In genomic region chr2:133495443-133495842, GRCm38 (mm10) we compare ENCODE assay signal across 13 mouse cellular contexts. TPM values are rescaled to one million over a fixed set of nuclear protein-coding genes. Genes with fewer than 3 reads are reported as not detected.
A peak's percentile ranks its signal among the peaks of the same experiment; 100 is the strongest.
DNase-seq lines count a peak whose midpoint lies in the region; ATAC-seq and TF ChIP-seq lines count a peak whose summit lies in the region.
"Had no signal": no experiment of that assay in that cellular context is flagged by ENCODE, and none has a peak within 500 bp of the region (broad histone marks: within the 10 kb centered on the region; RNA-seq: fewer than 3 reads in every experiment).

No protein-coding gene starts in this region.

- H3K9me3 ChIP-seq in liver, embryonic 16.5 days (replicated peaks; ENCODE audit: control insufficient read depth, low read length) = no peaks in the 10 kb centered on the region
- H3K9me3 ChIP-seq: hindbrain, embryonic 12.5 days; neural tube, embryonic 15.5 days had no signal

- no peaks in the 10 kb centered on the region for H3K36me3 ChIP-seq in heart, adult 2 months (ENCODE audit: control insufficient read depth, insufficient read depth, low read length)
- no peaks in the 10 kb centered on the region for H3K36me3 ChIP-seq in liver, embryonic 16.5 days (ENCODE audit: control insufficient read depth, insufficient read depth)
- H3K36me3 ChIP-seq: hindbrain, embryonic 12.5 days; neural tube, embryonic 15.5 days had no signal

- peak overlapping the region; percentile 80 for H3K27ac ChIP-seq in bone marrow macrophage, adult 2 months (ENCODE audit: insufficient read depth, low read depth, low read length)
- H3K27ac ChIP-seq in heart, adult 2 months = no peak overlapping the region
- no peak overlapping the region for H3K27ac ChIP-seq in liver, embryonic 16.5 days (ENCODE audit: low read length)
- H3K27ac ChIP-seq: hindbrain, embryonic 12.5 days; left cerebral cortex, adult 2 months; neural tube, embryonic 15.5 days had no signal

- ATAC-seq in liver, embryonic 16.5 days (ENCODE audit: low read depth) = peak; percentile 42
- ATAC-seq in CD4-positive, CD25-positive, alpha-beta regulatory T cell, adult 4 months = no peak
- ATAC-seq: forebrain, embryonic 16.5 days; intestine, postnatal 0 days had no signal

- no peak for TF ChIP-seq CTCF in bone marrow macrophage, adult 2 months (IDR thresholded peaks at IDR 0.05; ENCODE audit: low read depth, low read length)
- no peak for TF ChIP-seq CTCF in heart, adult 2 months (IDR thresholded peaks at IDR 0.05)

- H3K9ac ChIP-seq in heart, adult 2 months (ENCODE audit: low read depth, low read length) = no peak overlapping the region
- H3K9ac ChIP-seq in liver, embryonic 16.5 days (ENCODE audit: low read depth, low read length) = no peak overlapping the region
- H3K9ac ChIP-seq: hindbrain, embryonic 12.5 days; neural tube, embryonic 15.5 days had no signal

- 34% methylated on average over 3 of the region's 3 CpGs for WGBS in heart, adult 2 months
- WGBS in liver, embryonic 16.5 days (ENCODE audit: insufficient replicate concordance) = 20% methylated on average over 3 of the region's 3 CpGs

- no peak for TF ChIP-seq POLR2A in bone marrow macrophage, adult 2 months (IDR thresholded peaks at IDR 0.05; ENCODE audit: borderline replicate concordance, low read depth, low read length)
- TF ChIP-seq POLR2A in heart, adult 2 months (IDR thresholded peaks at IDR 0.05; ENCODE audit: insufficient read depth, low read depth, low read length) = no peak

- H3K27me3 ChIP-seq in heart, adult 2 months (ENCODE audit: control insufficient read depth, insufficient read depth, low read length) = no peaks in the 10 kb centered on the region
- no peaks in the 10 kb centered on the region for H3K27me3 ChIP-seq in liver, embryonic 16.5 days (ENCODE audit: control insufficient read depth, insufficient read depth, low read depth, low read length)
- H3K27me3 ChIP-seq: hindbrain, embryonic 12.5 days; neural tube, embryonic 15.5 days had no signal

- H3K4me2 ChIP-seq in liver, embryonic 16.5 days (ENCODE audit: low read depth, low read length) = no peak overlapping the region
- H3K4me2 ChIP-seq: hindbrain, embryonic 12.5 days; neural tube, embryonic 15.5 days had no signal

- peaks cover 45% of the 10 kb centered on the region for H3K4me1 ChIP-seq in bone marrow macrophage, adult 2 months (ENCODE audit: control insufficient read depth, insufficient read depth, low read length)
- no peaks in the 10 kb centered on the region; the same call in 1 of the 2 replicates for H3K4me1 ChIP-seq in heart, adult 2 months (ENCODE audit: control insufficient read depth, insufficient read depth, low read length)
- H3K4me1 ChIP-seq in liver, embryonic 16.5 days (ENCODE audit: control insufficient read depth, low read depth, low read length) = peaks cover 4% of the 10 kb centered on the region
- H3K4me1 ChIP-seq: hindbrain, embryonic 12.5 days; neural tube, embryonic 15.5 days had no signal

- intact Hi-C loops in heart, adult 2 months (cut with DNase I) = no loop called here

- H3K4me3 ChIP-seq in bone marrow macrophage, adult 2 months (ENCODE audit: insufficient read depth, low read length) = no peak overlapping the region
- H3K4me3 ChIP-seq in heart, adult 2 months = no peak overlapping the region
- H3K4me3 ChIP-seq in liver, embryonic 16.5 days (ENCODE audit: low read depth, low read length) = no peak overlapping the region
- H3K4me3 ChIP-seq: hindbrain, embryonic 12.5 days; left cerebral cortex, adult 2 months; neural tube, embryonic 15.5 days had no signal

- peak; percentile 17 to 69 for DNase-seq in heart, adult 18-20 months
- no peak for DNase-seq in heart, postnatal 4 days
- DNase-seq in heart, adult 2 months = peak; percentile 27 to 56
- DNase-seq in right cerebral cortex, postnatal 25 days = no peak
- DNase-seq: gastrocnemius, postnatal 14 days had no signal

- H3K79me2 ChIP-seq in heart, adult 2 months (replicated peaks; ENCODE audit: control insufficient read depth, insufficient read depth, low read length) = no peaks in the 10 kb centered on the region

- TF ChIP-seq EP300 in heart, adult 2 months (IDR thresholded peaks at IDR 0.05; ENCODE audit: insufficient read depth, low read depth, low read length) = no peak

RNA-seq across cellular contexts. Expression of gene Bmp2, which starts 56.5 kb away (rescaled TPM):
- 1 to 10 TPM; 1.3 to 1.5 TPM for total RNA-seq in heart, adult 18-20 months (2021)
- total RNA-seq in heart, postnatal 4 days (2021) = 1 to 10 TPM; 4.2 to 4.6 TPM
- polyA plus RNA-seq in bone marrow macrophage, adult 2 months (2012; ENCODE audit: insufficient read depth, insufficient read length, missing spikeins) = 0.40 and 0.52 TPM in 2 replicates
- total RNA-seq in heart, adult 2 months (2021) = 1 to 10 TPM; 1.6 to 1.8 TPM
- 0.59 and 0.96 TPM in 2 replicates for polyA plus RNA-seq in heart, adult 2 months (2012; rRNA removed)
- polyA plus RNA-seq in liver, embryonic 16.5 days (2015; fragmentation: Nextera tagmentation; extraction: Ambion mirVana) = 2.6 and 2.8 TPM in 2 replicates
- polyA plus RNA-seq in CD4-positive, CD25-positive, alpha-beta regulatory T cell, adult 4 months (2017; shearing (Covaris generic)) = not detected

Comparison
In these comparisons a context has a peak if more than half of its experiments do, and no peak if none do; other contexts are left out.
1. DNase-seq: peak in heart, adult 18-20 months (2 of 2) and heart, adult 2 months (2 of 2); none in heart, postnatal 4 days (single experiment) and right cerebral cortex, postnatal 25 days (single experiment).